Mouse (Mus musculus): Measurements from ENCODE around the gene Adad2. TPM values are rescaled to one million over a fixed set of nuclear protein-coding genes. Genes with fewer than 3 reads are reported as not detected.

Gene Adad2
- polyA plus RNA-seq, 2 experiments: 0.38 TPM; not detected in 1

DNA sequence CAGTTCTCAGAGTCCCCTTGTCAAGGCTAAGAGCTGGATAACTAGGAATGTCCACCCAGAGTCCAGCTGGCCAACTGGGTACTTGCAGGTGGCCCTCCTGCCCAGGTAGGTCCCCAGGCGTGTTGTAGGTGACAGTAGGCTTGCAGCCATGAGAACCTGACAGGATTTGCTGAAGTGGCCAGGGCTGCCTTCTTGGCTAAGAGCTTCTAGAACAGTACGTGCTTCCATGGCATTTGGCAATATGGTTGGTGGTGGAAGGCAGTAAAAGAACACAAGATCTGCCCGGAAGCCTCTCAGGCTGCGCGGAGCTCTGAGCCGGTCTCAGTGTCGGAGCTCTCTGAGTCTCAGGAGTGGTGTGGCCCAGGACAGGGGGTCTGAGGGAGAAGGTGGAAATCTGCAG lies 12.4 kb downstream of the Adad2 start:
- Histone ChIP-seq H3K27ac (replicated peaks; ENCODE audit: low read depth, low read length) (no peak overlapping the region), H3K27me3 (ENCODE audit: control insufficient read depth, insufficient read depth, low read length) (no peaks in the 10 kb centered on the region), H3K36me3 (ENCODE audit: control insufficient read depth, insufficient read depth, low read length) (no peaks in the 10 kb centered on the region), H3K9me3 (ENCODE audit: control insufficient read depth, low read length) (no peaks in the 10 kb centered on the region), H3K4me1 (ENCODE audit: control insufficient read depth, insufficient read depth, low read length) (0 out of 2 replicates have a peak, but pooled peaks cover 3% of the 10 kb centered on the region), H3K4me2 (replicated peaks; ENCODE audit: low read depth, low read length, severe bottlenecking) (no peak overlapping the region), H3K9ac (ENCODE audit: low read depth, low read length, severe bottlenecking) (no peak overlapping the region), H3K4me3 (replicated peaks; ENCODE audit: low read length) (no peak overlapping the region)
- DNase-seq (ENCODE audit: low spot score) (no peak), ATAC-seq (ENCODE audit: low FRiP score, low read depth) (no peak)
- 87% methylated on average over 7 of the region's 7 CpGs for WGBS
- TF ChIP-seq POLR2A (IDR thresholded peaks at IDR 0.05; ENCODE audit: borderline replicate concordance, extremely low read depth, insufficient read depth, insufficient read length): no peak

DNA sequence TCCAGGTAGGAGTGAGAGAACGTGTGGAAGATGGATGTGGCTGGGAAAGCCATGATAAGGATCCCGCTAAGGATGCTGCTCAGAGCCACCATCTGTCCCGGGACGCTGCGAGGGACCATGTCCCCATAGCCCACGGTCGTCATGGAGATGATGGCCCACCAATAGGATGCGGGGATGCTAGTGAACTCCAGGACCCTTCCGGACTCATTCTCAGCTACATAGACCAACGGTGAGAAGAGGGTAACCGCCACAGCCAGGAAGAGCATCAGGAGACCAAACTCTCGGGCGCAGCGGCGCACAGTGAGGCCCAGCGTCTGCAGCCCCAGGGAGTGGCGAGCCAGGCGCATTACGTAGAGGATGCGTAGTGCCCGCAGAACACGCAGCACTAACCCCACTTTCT lies 13.2 kb downstream of the Adad2 start:
- Histone ChIP-seq H3K4me1 (ENCODE audit: control insufficient read depth, insufficient read depth, low read length) (0 out of 2 replicates have a peak, but pooled peaks cover 3% of the 10 kb centered on the region), H3K9me3 (ENCODE audit: control insufficient read depth, low read length) (no peaks in the 10 kb centered on the region), H3K27ac (replicated peaks; ENCODE audit: low read depth, low read length) (no peak overlapping the region), H3K36me3 (ENCODE audit: control insufficient read depth, insufficient read depth, low read length) (no peaks in the 10 kb centered on the region), H3K4me3 (replicated peaks; ENCODE audit: low read length) (no peak overlapping the region), H3K27me3 (ENCODE audit: control insufficient read depth, insufficient read depth, low read length) (no peaks in the 10 kb centered on the region), H3K4me2 (replicated peaks; ENCODE audit: low read depth, low read length, severe bottlenecking) (no peak overlapping the region), H3K9ac (ENCODE audit: low read depth, low read length, severe bottlenecking) (no peak overlapping the region)
- no peak for ATAC-seq (ENCODE audit: low FRiP score, low read depth)
- WGBS: 84% methylated on average over 21 of the region's 22 CpGs
- DNase-seq (ENCODE audit: low spot score): no peak
- TF ChIP-seq POLR2A (IDR thresholded peaks at IDR 0.05; ENCODE audit: borderline replicate concordance, extremely low read depth, insufficient read depth, insufficient read length): no peak

DNA sequence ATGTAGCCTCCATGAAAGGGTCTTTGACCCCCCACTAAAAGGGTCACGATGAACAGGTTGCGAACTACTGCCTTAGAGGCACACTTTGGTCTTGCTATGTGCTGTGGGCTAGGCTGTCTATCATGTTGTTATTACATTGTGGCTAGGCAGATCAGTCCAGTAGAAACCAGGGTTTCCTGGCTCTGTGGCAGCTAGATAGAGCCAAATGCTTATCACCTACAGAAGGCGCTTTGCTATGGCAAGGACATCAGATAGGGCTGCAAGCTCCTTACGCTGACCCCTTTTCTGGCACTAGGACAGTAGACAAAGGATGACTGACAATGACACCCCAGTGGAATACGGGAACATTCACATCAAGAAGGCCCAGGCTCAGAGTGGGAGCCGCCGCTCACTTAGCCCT lies 14.7 kb downstream of the Adad2 start:
- Histone ChIP-seq H3K36me3 (ENCODE audit: control insufficient read depth, insufficient read depth, low read length) (no peaks in the 10 kb centered on the region), H3K9ac (ENCODE audit: low read depth, low read length, severe bottlenecking) (no peak overlapping the region), H3K27me3 (ENCODE audit: control insufficient read depth, insufficient read depth, low read length) (no peaks in the 10 kb centered on the region), H3K27ac (replicated peaks; ENCODE audit: low read depth, low read length) (no peak overlapping the region), H3K4me2 (replicated peaks; ENCODE audit: low read depth, low read length, severe bottlenecking) (no peak overlapping the region), H3K4me1 (ENCODE audit: control insufficient read depth, insufficient read depth, low read length) (0 out of 2 replicates have a peak, but pooled peaks cover 3% of the 10 kb centered on the region), H3K9me3 (ENCODE audit: control insufficient read depth, low read length) (no peaks in the 10 kb centered on the region), H3K4me3 (replicated peaks; ENCODE audit: low read length) (no peak overlapping the region)
- no peak for TF ChIP-seq POLR2A (IDR thresholded peaks at IDR 0.05; ENCODE audit: borderline replicate concordance, extremely low read depth, insufficient read depth, insufficient read length)
- DNase-seq (ENCODE audit: low spot score) (no peak), ATAC-seq (ENCODE audit: low FRiP score, low read depth) (no peak)
- 82% methylated on average over 7 of the region's 7 CpGs for WGBS

DNA sequence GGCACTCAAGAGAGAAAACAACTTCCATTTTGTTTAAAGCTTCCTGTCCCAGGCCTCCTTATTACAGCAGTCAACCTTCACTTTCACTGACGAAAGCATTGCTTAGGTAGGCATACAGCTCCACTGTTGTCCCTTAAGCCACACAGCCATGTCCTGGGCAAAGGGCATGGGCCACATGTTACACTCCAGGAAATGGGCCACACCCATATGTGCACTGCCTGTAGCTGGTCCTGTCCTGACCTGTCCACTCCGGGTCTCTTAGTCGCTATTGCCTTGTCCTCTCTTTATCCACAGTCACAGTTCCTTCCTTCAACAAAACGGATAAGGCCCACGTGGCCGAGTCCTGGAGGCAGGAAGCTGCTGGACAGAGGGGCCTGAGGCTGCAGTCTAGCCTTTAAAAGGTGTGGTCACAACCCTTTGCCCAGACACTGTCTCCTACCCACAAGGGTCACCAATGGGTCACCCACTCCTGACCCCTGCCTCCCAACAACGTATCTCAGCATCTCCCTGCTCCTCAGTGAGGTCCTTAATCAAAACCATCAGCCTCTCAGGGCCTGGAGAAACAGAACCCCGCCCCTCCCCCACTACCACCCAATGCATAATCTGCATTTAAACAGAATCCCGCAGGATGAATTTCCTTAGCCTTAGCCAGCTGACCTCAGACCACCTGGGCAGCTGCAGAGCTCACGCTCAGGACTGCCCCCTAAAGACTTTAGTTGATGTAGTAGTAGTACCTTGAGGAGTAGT lies 15.2 kb downstream of the Adad2 start:
- no peak for ATAC-seq (ENCODE audit: low FRiP score, low read depth)
- Histone ChIP-seq H3K27me3 (ENCODE audit: control insufficient read depth, insufficient read depth, low read length) (no peaks in the 10 kb centered on the region; the same call in 1 of the 2 replicates), H3K4me1 (ENCODE audit: control insufficient read depth, insufficient read depth, low read length) (0 out of 2 replicates have a peak, but pooled peaks cover 3% of the 10 kb centered on the region), H3K9ac (ENCODE audit: low read depth, low read length, severe bottlenecking) (no peak overlapping the region), H3K4me2 (replicated peaks; ENCODE audit: low read depth, low read length, severe bottlenecking) (no peak overlapping the region), H3K9me3 (ENCODE audit: control insufficient read depth, low read length) (no peaks in the 10 kb centered on the region), H3K27ac (replicated peaks; ENCODE audit: low read depth, low read length) (no peak overlapping the region), H3K36me3 (ENCODE audit: control insufficient read depth, insufficient read depth, low read length) (no peaks in the 10 kb centered on the region), H3K4me3 (replicated peaks; ENCODE audit: low read length) (no peak overlapping the region)
- 18% methylated on average over 10 of the region's 10 CpGs for WGBS
- DNase-seq (ENCODE audit: low spot score): no peak
- no peak for TF ChIP-seq POLR2A (IDR thresholded peaks at IDR 0.05; ENCODE audit: borderline replicate concordance, extremely low read depth, insufficient read depth, insufficient read length)

DNA sequence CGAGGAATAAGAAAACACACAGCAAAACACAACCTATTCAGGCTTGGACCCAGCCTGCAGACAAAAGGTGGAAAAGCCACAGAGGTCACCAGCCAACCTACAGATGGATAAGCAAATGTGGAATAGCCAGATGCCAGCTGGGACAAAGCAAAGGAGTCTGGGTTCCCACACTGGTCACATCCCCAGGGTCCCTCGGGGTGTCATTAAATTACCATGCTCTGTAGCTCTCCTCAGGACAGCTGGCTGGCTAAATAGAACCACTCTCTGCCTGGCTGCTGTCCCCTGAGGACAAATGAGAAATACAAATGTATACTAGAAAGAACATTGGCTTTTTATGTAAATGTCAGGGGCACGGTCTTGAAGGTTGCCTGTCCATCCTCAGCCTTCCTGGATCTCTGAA lies 18.3 kb downstream of the Adad2 start:
- no peaks in the 10 kb centered on the region for H3K36me3 ChIP-seq (ENCODE audit: control insufficient read depth, insufficient read depth, low read length)
- DNase-seq (ENCODE audit: low spot score) (no peak), ATAC-seq (ENCODE audit: low FRiP score, low read depth) (no peak)
- H3K27ac ChIP-seq (replicated peaks; ENCODE audit: low read depth, low read length): no peak overlapping the region
- H3K4me1 ChIP-seq (ENCODE audit: control insufficient read depth, insufficient read depth, low read length): peaks cover 7% of the 10 kb centered on the region; the same call in 1 of the 2 replicates
- H3K4me3 ChIP-seq (replicated peaks; ENCODE audit: low read length): no peak overlapping the region
- 26% methylated on average over 3 of the region's 3 CpGs for whole genome bisulfite sequencing
- H3K4me2 ChIP-seq (replicated peaks; ENCODE audit: low read depth, low read length, severe bottlenecking): no peak overlapping the region
- no peak for TF ChIP-seq POLR2A (IDR thresholded peaks at IDR 0.05; ENCODE audit: borderline replicate concordance, extremely low read depth, insufficient read depth, insufficient read length)
- H3K9ac ChIP-seq (ENCODE audit: low read depth, low read length, severe bottlenecking): no peak overlapping the region
- no peaks in the 10 kb centered on the region for H3K9me3 ChIP-seq (ENCODE audit: control insufficient read depth, low read length)
- peaks cover 14% of the 10 kb centered on the region; the same call in 1 of the 2 replicates for H3K27me3 ChIP-seq (ENCODE audit: control insufficient read depth, insufficient read depth, low read length)

Data from limb, embryonic 14.5 days (tissue).